Mouse (Mus musculus) forebrain, embryonic 16.5 days (tissue): ENCODE measurements around the gene Usp49. TPM values are rescaled to one million over a fixed set of nuclear protein-coding genes. Genes with fewer than 3 reads are reported as not detected.
"Not testable (repeated sequence)": the region's sequence is repeated elsewhere in the genome, so short reads cannot be mapped to it uniquely, and the experiment has no call there.

Experiments used
- ATAC-seq: fragments of 200-750 bp; cut with Nextera tagmentation; 2 replicates; pipeline ENCODE4 v1.8.0; 2017; ENCODE audit warnings: mild to moderate bottlenecking, moderate library complexity
- H3K27ac ChIP-seq: fragments of 300-500 bp; sonication (generic); 2 replicates; pipeline ENCODE4 v1.5.1; 2014; ENCODE audit warnings: low read length, control low read depth
- H3K27me3 ChIP-seq: fragments of 300-500 bp; sonication (generic); replicated peaks from 2 replicates; pipeline ENCODE4 v1.6.1; 2014; ENCODE audit warnings: low read length; ENCODE audit not compliant: control insufficient read depth, insufficient read depth
- H3K36me3 ChIP-seq: fragments of 300-500 bp; sonication (generic); 2 replicates; pipeline ENCODE4 v1.6.1; 2014; ENCODE audit not compliant: control insufficient read depth, insufficient read depth
- H3K4me1 ChIP-seq: fragments of 300-500 bp; sonication (generic); replicated peaks from 2 replicates; pipeline ENCODE4 v1.6.1; 2014; ENCODE audit warnings: low read length; ENCODE audit not compliant: control insufficient read depth, insufficient read depth
- H3K4me2 ChIP-seq: fragments of 300-500 bp; sonication (generic); 2 replicates; pipeline ENCODE4 v1.6.1; 2014; ENCODE audit warnings: mild to moderate bottlenecking, low read length, control low read depth
- H3K4me3 ChIP-seq: fragments of 300-500 bp; sonication (generic); replicated peaks from 2 replicates; pipeline ENCODE4 v1.5.1; 2014; ENCODE audit warnings: mild to moderate bottlenecking, low read length, control low read depth
- H3K9ac ChIP-seq: fragments of 300-500 bp; sonication (generic); replicated peaks from 2 replicates; pipeline ENCODE4 v1.6.1; 2014; ENCODE audit warnings: low read depth, low read length, control low read depth
- H3K9me3 ChIP-seq: fragments of 300-500 bp; sonication (generic); 2 replicates; pipeline ENCODE4 v1.6.1; 2016; ENCODE audit warnings: low read length; ENCODE audit not compliant: control insufficient read depth
- WGBS: fragments of 180-500 bp; shearing (Covaris S2); extraction: QIAGEN DNeasy Blood & Tissue Kit; methylation state at CpG from one replicate; pipeline ENCODE4 v1.1.7; 2014; 5-methylcytosine and 5-hydroxymethylcytosine counted together
- polyA plus RNA-seq: library from polyadenylated mRNA; unstranded; fragments of >200 nt; fragmentation: Nextera tagmentation; extraction: Ambion mirVana; gene quantifications from 2 replicates; pipeline ENCODE4 v1.2.1, GENCODE M21; 2015

Usp49 gene
- polyA plus RNA-seq, 1 experiment from 2014 or later, result 9.1 TPM

- no peaks in the 10 kb centered on the region for H3K27me3 ChIP-seq
- H3K27ac ChIP-seq, result no peak overlapping the region
- no peak overlapping the region for H3K4me2 ChIP-seq
- ATAC-seq, result no peak
- no peak overlapping the region for H3K4me3 ChIP-seq
- no peaks in the 10 kb centered on the region for H3K4me1 ChIP-seq
- peaks cover 14% of the 10 kb centered on the region for H3K36me3 ChIP-seq
- WGBS, result 92% methylated on average over 13 of the region's 13 CpGs
- no peak overlapping the region for H3K9ac ChIP-seq
- no peaks in the 10 kb centered on the region for H3K9me3 ChIP-seq
Observed at GRCm38 (mm10) chr17:47618556-47619311, 11.8 kb upstream of the Usp49 start.

- 95% methylated on average over 14 of the region's 14 CpGs for WGBS
Observed at GRCm38 (mm10) chr17:47622912-47623554, 7.5 kb upstream of the Usp49 start.

GRCm38 (mm10) chr17:47624572-47624971 lies 5.9 kb upstream of the Usp49 start:
- H3K4me1 ChIP-seq, H3K4me2 ChIP-seq, H3K9me3 ChIP-seq, H3K27ac ChIP-seq, H3K4me3 ChIP-seq, H3K9ac ChIP-seq, H3K27me3 ChIP-seq, ATAC-seq: not testable (repeated sequence)
- WGBS, result 97% methylated on average over 5 of the region's 5 CpGs
- H3K36me3 ChIP-seq, result peaks cover 11% of the 10 kb centered on the region

More at GRCm38 (mm10) chr17:47622912-47623554, 7.5 kb upstream of the Usp49 start:
- Histone ChIP-seq H3K4me1 (no peaks in the 10 kb centered on the region), H3K27me3 (no peaks in the 10 kb centered on the region), H3K27ac (no peak overlapping the region), H3K9me3 (no peaks in the 10 kb centered on the region), H3K36me3 (peaks cover 11% of the 10 kb centered on the region), H3K9ac (no peak overlapping the region), H3K4me3 (no peak overlapping the region), H3K4me2 (no peak overlapping the region)
- no peak for ATAC-seq

- no peak overlapping the region for H3K9ac ChIP-seq
- H3K27me3 ChIP-seq, result no peaks in the 10 kb centered on the region
- peaks cover 8% of the 10 kb centered on the region for H3K4me1 ChIP-seq
- H3K27ac ChIP-seq, result no peak overlapping the region
- H3K36me3 ChIP-seq, result peaks cover 11% of the 10 kb centered on the region
- H3K9me3 ChIP-seq, result no peaks in the 10 kb centered on the region
- no peak overlapping the region for H3K4me2 ChIP-seq
- WGBS, result 97% methylated on average over 2 of the region's 2 CpGs
- no peak overlapping the region for H3K4me3 ChIP-seq
- ATAC-seq, result no peak
Observed at GRCm38 (mm10) chr17:47625088-47625487, 5.4 kb upstream of the Usp49 start.

GRCm38 (mm10) chr17:47626031-47626430 lies 4.5 kb upstream of the Usp49 start:
- Histone ChIP-seq H3K27ac (no peak overlapping the region), H3K9ac (no peak overlapping the region), H3K4me2 (no peak overlapping the region), H3K4me1 (peaks cover 14% of the 10 kb centered on the region), H3K36me3 (peaks cover 11% of the 10 kb centered on the region), H3K27me3 (no peaks in the 10 kb centered on the region), H3K4me3 (no peak overlapping the region), H3K9me3 (no peaks in the 10 kb centered on the region)
- ATAC-seq, result no peak
- WGBS, result 87% methylated on average over 5 of the region's 5 CpGs

GRCm38 (mm10) chr17:47627791-47628190 lies 2.7 kb upstream of the Usp49 start:
- H3K9ac ChIP-seq, result no peak overlapping the region
- no peak overlapping the region for H3K4me3 ChIP-seq
- H3K27ac ChIP-seq, result no peak overlapping the region
- 84% methylated on average over 2 of the region's 2 CpGs for WGBS
- H3K9me3 ChIP-seq, result no peaks in the 10 kb centered on the region
- peaks cover 30% of the 10 kb centered on the region for H3K4me1 ChIP-seq
- H3K27me3 ChIP-seq, result no peaks in the 10 kb centered on the region
- H3K4me2 ChIP-seq, result no peak overlapping the region
- H3K36me3 ChIP-seq, result peaks cover 11% of the 10 kb centered on the region
- ATAC-seq, result no peak

- Histone ChIP-seq H3K9ac (peak overlapping the region; percentile 90), H3K4me3 (peak overlapping the region; percentile 87), H3K9me3 (no peaks in the 10 kb centered on the region), H3K27me3 (no peaks in the 10 kb centered on the region), H3K4me1 (peaks cover 36% of the 10 kb centered on the region), H3K36me3 (peaks cover 2% of the 10 kb centered on the region; the same call in 1 of the 2 replicates), H3K4me2 (peak overlapping the region; percentile 92), H3K27ac (peak overlapping the region; percentile 97)
- WGBS, result under 1% methylated on average over 59 of the region's 63 CpGs
- ATAC-seq, result peak; percentile 94
Observed at GRCm38 (mm10) chr17:47628851-47629676, 1.4 kb upstream of the Usp49 start.

GRCm38 (mm10) chr17:47629717-47630677 lies 493 bp upstream of the Usp49 start:
- peak overlapping the region; percentile 90 for H3K9ac ChIP-seq
- peaks cover 36% of the 10 kb centered on the region for H3K4me1 ChIP-seq
- peaks cover 2% of the 10 kb centered on the region; the same call in 1 of the 2 replicates for H3K36me3 ChIP-seq
- peak overlapping the region; percentile 97 for H3K27ac ChIP-seq
- 1% methylated on average over 61 of the region's 61 CpGs for WGBS
- H3K4me2 ChIP-seq, result peak overlapping the region; percentile 92
- H3K9me3 ChIP-seq, result no peaks in the 10 kb centered on the region
- peak; percentile 70 for ATAC-seq
- peak overlapping the region; percentile 87 for H3K4me3 ChIP-seq
- H3K27me3 ChIP-seq, result no peaks in the 10 kb centered on the region
